Mouse (Mus musculus): ENCODE measurements around the gene Tstd3. TPM values are rescaled to one million over a fixed set of nuclear protein-coding genes. Genes with fewer than 3 reads are reported as not detected.

Gene Tstd3
- polyA plus RNA-seq, 1 experiment: 13.1 TPM

DNA sequence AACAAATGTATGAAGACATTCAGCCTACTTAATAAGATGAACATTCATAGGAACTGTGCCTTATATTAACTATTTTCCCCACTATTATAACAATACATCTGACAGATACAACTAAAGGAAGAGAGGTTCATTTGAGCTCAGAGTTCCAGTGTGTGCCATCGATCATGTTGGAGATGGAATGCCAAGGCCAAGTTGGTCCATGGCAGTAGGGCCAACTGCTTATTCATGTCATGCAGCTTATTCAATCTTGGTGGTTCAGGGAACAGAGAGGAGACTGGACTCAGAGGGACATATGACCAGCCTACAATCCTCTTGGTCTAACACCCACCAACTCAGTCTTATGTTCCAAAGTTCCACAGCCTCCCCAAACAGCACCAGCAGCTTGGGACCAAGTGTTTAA, 34.0 kb upstream of the Tstd3 start:
- peaks cover 35% of the 10 kb centered on the region for H3K36me3 ChIP-seq (ENCODE audit: control insufficient read depth, insufficient read depth, low read length, poor library complexity, severe bottlenecking)
- TF ChIP-seq EP300 (IDR thresholded peaks at IDR 0.05; ENCODE audit: insufficient read depth, low read depth, low read length): no peak
- TF ChIP-seq POLR2A (IDR thresholded peaks at IDR 0.05; ENCODE audit: insufficient read depth, low read length): no peak
- TF ChIP-seq CTCF (IDR thresholded peaks at IDR 0.05; ENCODE audit: low read depth, low read length): no peak
- H3K9ac ChIP-seq (ENCODE audit: low read depth, poor library complexity, severe bottlenecking): no peak overlapping the region
- H3K9me3 ChIP-seq (replicated peaks; ENCODE audit: control insufficient read depth, insufficient read depth, low read length, poor library complexity, severe bottlenecking): no peaks in the 10 kb centered on the region
- H3K27me3 ChIP-seq (ENCODE audit: control insufficient read depth, insufficient read depth, low read length, poor library complexity, severe bottlenecking): no peaks in the 10 kb centered on the region
- H3K4me3 ChIP-seq (ENCODE audit: low read depth, low read length): no peak overlapping the region
- no peak overlapping the region for H3K27ac ChIP-seq (ENCODE audit: insufficient read depth, low read length)
- H3K4me1 ChIP-seq (ENCODE audit: control insufficient read depth, insufficient read depth, low read length): no peaks in the 10 kb centered on the region

DNA sequence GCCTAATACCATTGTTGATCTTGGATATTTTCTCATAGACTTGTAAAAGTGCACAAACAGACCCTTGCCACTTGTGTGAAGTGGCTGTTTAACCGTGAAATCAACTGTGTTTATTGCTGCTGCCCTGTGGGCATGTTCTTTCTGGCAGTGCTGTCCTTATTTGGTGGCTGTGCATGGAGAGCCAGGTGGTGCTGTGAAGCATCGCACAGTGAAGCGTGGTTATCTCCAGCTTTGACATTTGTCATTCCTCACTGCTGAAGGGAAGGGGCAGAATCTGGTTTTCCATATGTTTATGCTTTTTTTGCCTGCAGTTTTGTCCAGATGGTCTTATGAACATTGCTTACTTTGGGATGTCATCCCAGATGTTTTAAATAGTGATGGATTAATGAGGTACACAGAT, 26.6 kb upstream of the Tstd3 start:
- TF ChIP-seq POLR2A (IDR thresholded peaks at IDR 0.05; ENCODE audit: insufficient read depth, low read length) (no peak), CTCF (IDR thresholded peaks at IDR 0.05; ENCODE audit: low read depth, low read length) (no peak), EP300 (IDR thresholded peaks at IDR 0.05; ENCODE audit: insufficient read depth, low read depth, low read length) (no peak)
- Histone ChIP-seq H3K36me3 (ENCODE audit: control insufficient read depth, insufficient read depth, low read length, poor library complexity, severe bottlenecking) (peaks cover 14% of the 10 kb centered on the region), H3K4me1 (ENCODE audit: control insufficient read depth, insufficient read depth, low read length) (no peaks in the 10 kb centered on the region), H3K27me3 (ENCODE audit: control insufficient read depth, insufficient read depth, low read length, poor library complexity, severe bottlenecking) (no peaks in the 10 kb centered on the region), H3K4me3 (ENCODE audit: low read depth, low read length) (no peak overlapping the region), H3K9ac (ENCODE audit: low read depth, poor library complexity, severe bottlenecking) (no peak overlapping the region), H3K27ac (ENCODE audit: insufficient read depth, low read length) (no peak overlapping the region), H3K9me3 (replicated peaks; ENCODE audit: control insufficient read depth, insufficient read depth, low read length, poor library complexity, severe bottlenecking) (no peaks in the 10 kb centered on the region)

DNA sequence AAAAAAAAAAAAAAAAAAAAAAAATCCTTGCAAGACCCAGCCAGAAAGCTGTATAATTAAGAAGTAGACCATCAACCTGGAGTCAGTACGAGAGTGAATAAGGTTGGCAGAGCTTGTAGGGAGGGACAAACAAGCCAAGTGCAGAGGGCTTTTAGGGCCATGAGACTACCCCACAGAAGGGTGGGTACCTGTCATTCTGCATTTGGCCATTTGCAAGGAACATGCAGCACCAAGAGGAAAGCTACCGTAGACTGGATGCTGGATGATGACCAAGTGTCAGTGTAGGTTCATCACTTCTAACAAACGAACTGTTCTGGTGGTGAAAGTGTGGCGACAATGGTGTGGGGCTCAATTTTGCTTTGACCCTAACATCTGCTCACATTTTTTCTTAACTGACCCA, 22.8 kb upstream of the Tstd3 start:
- H3K36me3 ChIP-seq (ENCODE audit: control insufficient read depth, insufficient read depth, low read length, poor library complexity, severe bottlenecking): peaks cover 18% of the 10 kb centered on the region
- no peaks in the 10 kb centered on the region for H3K27me3 ChIP-seq (ENCODE audit: control insufficient read depth, insufficient read depth, low read length, poor library complexity, severe bottlenecking)
- no peak overlapping the region for H3K9ac ChIP-seq (ENCODE audit: low read depth, poor library complexity, severe bottlenecking)
- no peak overlapping the region for H3K4me3 ChIP-seq (ENCODE audit: low read depth, low read length)
- no peaks in the 10 kb centered on the region for H3K4me1 ChIP-seq (ENCODE audit: control insufficient read depth, insufficient read depth, low read length)
- no peak for TF ChIP-seq POLR2A (IDR thresholded peaks at IDR 0.05; ENCODE audit: insufficient read depth, low read length)
- no peak for TF ChIP-seq CTCF (IDR thresholded peaks at IDR 0.05; ENCODE audit: low read depth, low read length)
- no peak for TF ChIP-seq EP300 (IDR thresholded peaks at IDR 0.05; ENCODE audit: insufficient read depth, low read depth, low read length)
- H3K27ac ChIP-seq (ENCODE audit: insufficient read depth, low read length): no peak overlapping the region
- no peaks in the 10 kb centered on the region for H3K9me3 ChIP-seq (replicated peaks; ENCODE audit: control insufficient read depth, insufficient read depth, low read length, poor library complexity, severe bottlenecking)

DNA sequence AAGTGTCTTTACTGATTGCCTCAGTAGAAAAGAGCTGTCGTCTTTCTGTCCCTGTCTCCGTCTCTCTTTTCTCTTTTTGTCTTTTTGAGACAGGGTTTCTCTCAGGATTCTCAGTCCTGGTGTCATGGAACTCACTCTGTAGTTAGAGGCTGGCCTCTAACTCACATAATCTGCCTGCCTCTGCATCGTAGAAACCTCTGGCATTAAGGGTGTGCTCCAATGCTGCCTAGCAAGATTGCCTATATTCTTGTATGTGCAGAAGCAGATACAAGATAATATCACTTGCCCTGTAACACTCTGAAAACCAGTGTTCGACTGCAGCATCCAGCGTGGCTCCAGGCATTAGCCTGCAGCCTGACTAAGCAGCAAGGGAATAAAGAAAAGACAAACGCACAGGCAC, 21.9 kb upstream of the Tstd3 start:
- peaks cover 27% of the 10 kb centered on the region for H3K36me3 ChIP-seq (ENCODE audit: control insufficient read depth, insufficient read depth, low read length, poor library complexity, severe bottlenecking)
- H3K9me3 ChIP-seq (replicated peaks; ENCODE audit: control insufficient read depth, insufficient read depth, low read length, poor library complexity, severe bottlenecking): no peaks in the 10 kb centered on the region
- no peak overlapping the region for H3K4me3 ChIP-seq (ENCODE audit: low read depth, low read length)
- H3K27ac ChIP-seq (ENCODE audit: insufficient read depth, low read length): no peak overlapping the region
- no peaks in the 10 kb centered on the region for H3K4me1 ChIP-seq (ENCODE audit: control insufficient read depth, insufficient read depth, low read length)
- H3K27me3 ChIP-seq (ENCODE audit: control insufficient read depth, insufficient read depth, low read length, poor library complexity, severe bottlenecking): no peaks in the 10 kb centered on the region
- TF ChIP-seq POLR2A (IDR thresholded peaks at IDR 0.05; ENCODE audit: insufficient read depth, low read length): no peak
- no peak for TF ChIP-seq EP300 (IDR thresholded peaks at IDR 0.05; ENCODE audit: insufficient read depth, low read depth, low read length)
- TF ChIP-seq CTCF (IDR thresholded peaks at IDR 0.05; ENCODE audit: low read depth, low read length): no peak
- H3K9ac ChIP-seq (ENCODE audit: low read depth, poor library complexity, severe bottlenecking): no peak overlapping the region

DNA sequence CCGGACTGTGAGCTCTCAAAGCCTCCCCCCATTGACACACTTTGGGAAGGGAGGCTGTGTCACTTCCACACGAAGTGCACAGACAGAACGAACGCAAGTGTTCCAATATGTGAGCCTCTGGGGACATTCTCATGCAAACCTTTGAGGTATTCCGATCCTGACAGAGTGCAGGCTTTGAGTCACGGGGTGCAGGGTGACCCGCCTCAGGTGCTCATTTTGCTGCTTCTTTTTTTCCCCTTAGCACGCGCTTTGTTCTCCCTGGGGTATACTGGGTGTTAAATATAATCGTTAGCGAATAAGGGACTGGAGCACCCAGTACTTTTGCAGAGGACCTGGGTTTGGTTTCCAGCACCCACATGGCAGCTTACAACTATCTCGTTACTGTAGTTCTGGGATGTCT, 19.3 kb upstream of the Tstd3 start:
- no peaks in the 10 kb centered on the region for H3K27me3 ChIP-seq (ENCODE audit: control insufficient read depth, insufficient read depth, low read length, poor library complexity, severe bottlenecking)

DNA sequence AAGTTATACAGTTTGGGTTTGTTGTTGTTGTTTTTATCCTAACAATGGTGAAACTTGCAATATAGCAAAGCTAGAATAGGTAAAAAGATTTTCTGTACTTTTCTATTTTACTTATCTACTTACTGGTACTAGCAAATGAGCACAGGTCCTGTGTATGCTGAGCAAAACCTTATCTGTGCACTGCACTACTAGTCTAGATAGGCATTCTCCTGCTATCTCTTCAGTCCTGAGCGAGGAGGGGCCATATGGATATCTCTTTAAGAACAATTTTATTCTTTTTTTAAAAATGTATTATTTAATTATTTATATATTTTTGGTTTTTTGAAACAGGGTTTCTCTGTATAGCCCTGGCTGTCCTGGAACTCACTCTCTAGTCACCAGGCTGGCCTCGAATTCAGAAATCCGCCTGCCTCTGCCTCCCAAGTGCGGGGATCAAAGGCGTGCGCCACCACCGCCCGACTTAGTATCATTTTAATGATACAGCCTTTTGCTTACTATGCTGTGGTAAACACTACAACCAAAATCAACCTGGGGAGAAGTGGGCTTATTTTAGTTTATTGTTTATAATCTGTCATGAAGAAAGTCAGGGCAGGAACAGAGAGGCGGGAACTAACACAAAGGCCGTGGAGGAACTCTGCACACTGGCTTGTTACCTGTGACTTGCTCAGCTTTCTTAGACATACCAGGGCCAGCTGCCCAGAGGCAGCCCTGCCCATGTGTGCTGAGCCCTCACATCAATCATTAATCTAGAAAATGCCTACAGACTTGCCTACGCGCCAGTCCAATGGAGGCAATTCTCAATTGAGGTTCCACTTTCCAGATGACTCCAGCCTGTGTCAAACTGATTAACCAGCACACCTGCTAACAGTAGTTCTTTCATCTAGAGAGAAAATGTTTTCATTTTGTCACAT, 14.1 kb upstream of the Tstd3 start:
- Histone ChIP-seq H3K27me3 (ENCODE audit: control insufficient read depth, insufficient read depth, low read length, poor library complexity, severe bottlenecking) (no peaks in the 10 kb centered on the region), H3K27ac (ENCODE audit: insufficient read depth, low read length) (no peak overlapping the region), H3K9me3 (replicated peaks; ENCODE audit: control insufficient read depth, insufficient read depth, low read length, poor library complexity, severe bottlenecking) (no peaks in the 10 kb centered on the region), H3K4me3 (ENCODE audit: low read depth, low read length) (no peak overlapping the region), H3K4me1 (ENCODE audit: control insufficient read depth, insufficient read depth, low read length) (no peaks in the 10 kb centered on the region), H3K9ac (ENCODE audit: low read depth, poor library complexity, severe bottlenecking) (no peak overlapping the region), H3K36me3 (ENCODE audit: control insufficient read depth, insufficient read depth, low read length, poor library complexity, severe bottlenecking) (peaks cover 46% of the 10 kb centered on the region)
- TF ChIP-seq CTCF (IDR thresholded peaks at IDR 0.05; ENCODE audit: low read depth, low read length) (no peak), POLR2A (IDR thresholded peaks at IDR 0.05; ENCODE audit: insufficient read depth, low read length) (no peak), EP300 (IDR thresholded peaks at IDR 0.05; ENCODE audit: insufficient read depth, low read depth, low read length) (no peak)

More for the DNA sequence above, 19.3 kb upstream of the Tstd3 start:
- Histone ChIP-seq H3K4me3 (ENCODE audit: low read depth, low read length) (no peak overlapping the region), H3K9me3 (replicated peaks; ENCODE audit: control insufficient read depth, insufficient read depth, low read length, poor library complexity, severe bottlenecking) (no peaks in the 10 kb centered on the region), H3K27ac (ENCODE audit: insufficient read depth, low read length) (no peak overlapping the region), H3K4me1 (ENCODE audit: control insufficient read depth, insufficient read depth, low read length) (no peaks in the 10 kb centered on the region), H3K9ac (ENCODE audit: low read depth, poor library complexity, severe bottlenecking) (no peak overlapping the region), H3K36me3 (ENCODE audit: control insufficient read depth, insufficient read depth, low read length, poor library complexity, severe bottlenecking) (peaks cover 45% of the 10 kb centered on the region)
- TF ChIP-seq POLR2A (IDR thresholded peaks at IDR 0.05; ENCODE audit: insufficient read depth, low read length) (no peak), EP300 (IDR thresholded peaks at IDR 0.05; ENCODE audit: insufficient read depth, low read depth, low read length) (no peak), CTCF (IDR thresholded peaks at IDR 0.05; ENCODE audit: low read depth, low read length) (no peak)

Measured in ES-Bruce4 (cell line).